Mouse (Mus musculus) liver, adult 2 months (tissue): Measurements from ENCODE around the gene Maml2.

ENCODE experiments used
- CTCF ChIP-seq: fragments of 200-500 bp; IDR thresholded peaks from 2 replicates; pipeline ENCODE4 v1.5.1; 2011; ENCODE audit warnings: low read depth, low read length, control low read depth
- POLR2A ChIP-seq: fragments of 200-500 bp; IDR thresholded peaks from 2 replicates; pipeline ENCODE4 v1.6.1; 2011; ENCODE audit warnings: low read length, control low read depth; ENCODE audit not compliant: insufficient read depth; ENCODE audit errors: extremely low read depth

- TF ChIP-seq POLR2A (no peak), CTCF (no peak)
Measured at GRCm38 (mm10) chr9:13506956-13507821, 209.4 kb downstream of the Maml2 start.
